Mouse (Mus musculus) gastrocnemius, adult 8-10 months (tissue): ENCODE measurements around the gene Rab11fip5. TPM values are rescaled to one million over a fixed set of nuclear protein-coding genes. Genes with fewer than 3 reads are reported as not detected.

Source experiments
- DNase-seq, 2 experiments: peaks; one replicate each; pipeline ENCODE4 v3.0.0; 2022; ENCODE audit warnings: low spot score in 2 of 2
- microRNA-seq: library from miRNA; unstranded; fragments of <30 nt; microRNA quantifications from one replicate; pipeline ENCODE4 v1.2.0, GENCODE M21; 2022
- total RNA-seq, 4 experiments: library from RNA; stranded (reverse); gene quantifications; 2 replicates each; pipeline ENCODE4 v1.2.4; 2022

The Rab11fip5 gene
- total RNA-seq, 4 experiments from 2014 or later = 23.8 to 35.6 (median 30.0) TPM

DNA sequence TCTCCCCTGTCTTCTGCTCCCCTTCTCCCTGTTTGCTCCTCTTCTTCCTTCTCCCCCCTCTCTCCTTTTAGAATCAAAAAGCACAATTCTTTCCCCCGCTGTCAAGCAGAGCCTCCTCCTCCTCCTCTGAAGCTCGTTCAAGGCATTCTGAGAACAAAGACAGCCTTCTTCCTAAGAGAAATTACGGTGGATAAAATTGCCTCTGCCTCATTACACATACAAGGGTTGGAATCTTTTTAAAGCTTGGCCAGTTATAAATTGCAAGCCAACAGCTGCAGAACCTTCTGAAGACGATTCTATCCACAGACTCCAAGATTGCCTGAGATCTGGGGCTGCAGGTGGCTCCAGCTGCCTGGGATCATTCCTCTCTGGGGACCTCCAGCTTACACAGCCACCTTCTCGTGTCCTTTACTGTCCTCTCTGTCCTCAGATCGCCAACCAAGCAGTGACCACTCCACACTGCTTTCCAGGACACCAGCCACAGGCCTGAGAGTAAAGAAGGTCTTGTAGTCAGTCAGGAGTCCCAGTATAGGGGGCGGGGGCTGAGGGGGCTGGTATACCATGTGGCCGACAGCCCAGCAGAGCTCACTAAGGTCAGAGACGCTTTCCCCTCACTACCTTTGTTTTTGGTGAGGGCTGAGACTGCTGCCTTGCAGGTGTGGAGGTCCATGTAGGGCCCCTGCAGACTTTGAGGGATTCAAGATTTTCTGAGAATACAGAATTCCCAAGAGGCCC is 60.2 kb downstream of the Rab11fip5 start:
- no peak for DNase-seq

DNA sequence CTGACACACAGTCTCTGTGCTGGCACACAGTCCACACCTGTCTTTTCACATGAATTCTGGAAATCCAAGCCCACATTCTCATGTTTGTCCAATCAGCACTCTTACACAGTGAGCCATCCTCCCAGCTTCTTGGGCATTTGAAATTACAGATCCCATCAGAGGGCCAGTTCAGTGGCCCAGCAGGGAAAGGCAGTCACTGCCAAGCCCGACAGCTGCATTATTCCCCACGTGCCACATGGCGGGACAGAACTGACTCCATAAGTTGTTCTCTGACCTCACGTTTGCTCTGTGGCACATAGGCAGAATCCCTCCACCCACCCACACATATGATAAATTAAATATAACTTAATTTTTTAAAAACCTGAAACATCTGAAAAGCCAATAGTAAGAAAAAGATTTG is 66.5 kb downstream of the Rab11fip5 start:
- no peak for DNase-seq

DNA sequence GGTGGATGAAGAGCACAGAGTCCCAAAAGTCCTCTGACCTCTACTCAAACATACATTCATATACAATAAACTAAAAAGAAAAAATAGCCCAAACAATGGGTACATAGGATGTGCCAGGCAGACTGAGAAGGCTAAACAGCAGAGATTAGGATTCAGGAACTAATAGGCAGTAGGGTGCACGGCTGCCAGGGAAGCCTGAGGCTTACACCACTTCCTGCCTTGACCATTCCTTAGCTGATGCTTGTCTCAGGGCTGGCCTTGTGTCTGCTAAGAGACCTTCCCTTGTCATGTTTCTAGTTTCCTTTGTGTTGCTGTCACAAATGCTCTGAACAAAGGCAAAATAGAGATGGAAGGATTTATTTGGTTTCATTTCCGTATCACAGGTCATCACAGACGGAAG is 68.1 kb downstream of the Rab11fip5 start:
- no peak for DNase-seq

DNA sequence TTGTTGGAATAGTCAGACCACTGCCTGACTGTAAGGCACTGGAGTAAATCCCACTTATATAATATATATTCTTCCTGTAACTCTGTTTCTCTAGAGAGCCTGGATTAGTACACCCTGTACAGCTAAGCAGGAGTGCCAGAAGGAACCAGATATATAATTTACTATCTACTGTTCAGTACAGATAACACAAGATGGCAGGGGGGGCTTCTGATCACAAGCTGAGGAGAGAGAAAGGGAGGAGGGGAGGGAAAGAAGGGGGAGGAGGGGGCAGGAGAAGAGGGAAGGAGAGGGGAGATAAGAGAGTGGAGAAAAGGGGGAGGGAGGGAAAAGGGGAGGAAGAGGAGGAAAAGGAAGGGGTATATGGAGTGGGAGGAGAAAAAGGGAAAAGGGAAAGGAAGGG is 68.6 kb downstream of the Rab11fip5 start:
- DNase-seq = no peak

DNA sequence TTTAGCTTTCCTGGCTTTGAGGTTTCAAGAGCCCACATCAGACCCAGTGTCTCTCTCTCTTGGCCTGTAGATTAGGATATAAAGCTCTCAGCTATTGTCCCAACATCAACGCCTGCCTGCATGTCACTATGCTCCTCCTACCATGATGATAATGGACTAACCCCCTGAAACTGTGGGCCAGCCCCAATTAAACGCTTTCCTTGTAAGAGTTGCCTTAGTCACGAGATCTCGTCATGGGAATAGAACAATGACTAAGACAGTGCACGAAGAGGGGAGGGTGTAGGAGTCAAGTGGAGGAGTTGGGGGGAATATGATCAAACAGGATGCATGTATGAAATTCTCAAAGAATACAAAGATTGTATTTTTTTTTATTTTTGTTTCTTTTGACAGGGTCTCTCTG is 69.5 kb downstream of the Rab11fip5 start:
- DNase-seq = no peak

DNA sequence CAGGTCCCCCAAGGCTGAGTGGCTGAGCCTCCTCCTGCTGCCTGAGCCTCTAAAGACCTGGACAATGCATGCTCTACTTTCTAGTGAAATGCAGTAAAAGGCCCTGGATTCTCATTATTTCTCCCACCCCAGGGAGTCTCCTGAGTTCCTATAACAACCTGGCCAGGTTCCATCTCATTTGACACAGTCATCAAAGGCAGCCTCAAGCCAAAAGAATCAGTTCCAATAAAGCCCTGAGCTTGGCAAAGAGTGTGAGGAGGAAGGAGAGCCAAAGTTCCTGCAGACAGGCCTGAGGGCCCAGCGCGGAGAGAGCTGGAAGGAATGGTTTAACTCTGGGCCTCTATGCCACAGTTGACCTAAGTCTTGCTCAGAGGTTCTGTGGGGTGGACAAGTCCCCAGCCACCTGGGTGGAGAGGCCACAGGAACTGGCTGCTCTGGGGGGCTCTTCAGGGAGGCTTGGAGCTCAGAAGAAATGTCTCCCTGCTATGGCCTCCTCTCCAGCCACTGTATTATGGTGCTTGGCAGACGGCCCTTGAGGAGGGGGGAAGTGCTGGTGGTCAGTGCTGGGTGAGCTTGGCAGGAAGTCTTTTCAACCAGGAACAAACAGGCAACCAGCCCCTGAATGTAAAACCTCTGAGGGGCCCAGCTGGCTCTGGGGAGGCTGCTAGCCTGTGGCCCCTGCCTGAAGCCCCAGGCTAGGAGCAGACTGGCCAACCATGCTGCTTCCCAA is 71.9 kb downstream of the Rab11fip5 start:
- peak; percentile 5 to 37 for DNase-seq

DNA sequence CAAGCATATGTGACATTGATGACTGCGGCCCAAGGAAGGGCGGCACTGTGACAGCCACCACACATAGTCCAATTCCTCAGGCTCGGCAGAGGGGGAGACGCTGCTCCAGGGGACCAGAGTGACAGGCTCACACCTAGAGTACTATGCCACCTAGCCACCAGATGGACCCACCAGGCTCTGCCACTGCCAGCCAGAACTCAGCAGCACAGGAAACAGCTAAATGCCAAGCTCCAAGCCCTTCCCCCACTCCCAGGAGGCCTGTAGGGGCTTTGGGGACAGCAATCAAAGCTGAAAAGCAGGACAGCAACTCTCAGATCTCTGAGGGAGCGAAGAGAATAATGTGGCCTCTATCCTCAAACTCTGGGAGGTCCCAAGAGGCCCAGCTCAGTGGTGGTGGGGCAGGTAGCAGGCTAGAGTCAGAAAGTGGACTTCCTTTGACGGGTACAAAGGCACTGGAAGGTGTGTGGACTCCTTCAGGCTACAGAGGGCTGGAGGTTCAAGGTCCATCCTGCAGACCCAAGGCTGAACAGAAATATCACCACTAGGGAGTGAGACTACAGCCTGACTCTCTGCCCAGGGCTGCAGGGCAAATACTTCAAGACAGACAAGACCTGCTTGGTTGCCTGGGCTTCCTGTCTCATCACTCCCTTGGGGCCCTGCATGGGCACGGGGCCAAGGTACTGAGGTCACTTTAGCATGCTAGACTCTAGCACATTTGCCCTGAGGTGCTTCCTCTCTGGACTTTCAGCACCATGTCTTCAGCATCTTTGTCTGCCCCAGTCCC is 78.9 kb downstream of the Rab11fip5 start:
- peak; percentile 46 to 53 for DNase-seq

DNA sequence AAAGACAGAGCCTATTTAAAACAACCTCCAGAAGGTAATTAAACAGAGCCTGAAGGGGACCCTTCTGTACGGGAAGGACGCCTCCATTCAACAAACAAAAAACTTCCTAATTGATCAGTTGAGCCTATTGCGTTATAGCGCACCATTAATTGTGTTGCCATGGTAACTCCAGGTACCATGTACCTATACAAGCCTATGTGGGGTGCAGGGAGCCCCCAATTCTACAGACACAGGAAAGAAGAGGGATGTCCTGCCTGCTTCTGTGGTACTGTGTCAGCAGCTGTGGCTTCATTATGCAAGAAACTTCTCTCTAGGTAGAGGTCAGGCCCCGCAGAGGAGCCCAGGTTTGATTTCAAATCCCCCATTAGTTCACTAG is 80.4 kb downstream of the Rab11fip5 start:
- no peak for DNase-seq

DNA sequence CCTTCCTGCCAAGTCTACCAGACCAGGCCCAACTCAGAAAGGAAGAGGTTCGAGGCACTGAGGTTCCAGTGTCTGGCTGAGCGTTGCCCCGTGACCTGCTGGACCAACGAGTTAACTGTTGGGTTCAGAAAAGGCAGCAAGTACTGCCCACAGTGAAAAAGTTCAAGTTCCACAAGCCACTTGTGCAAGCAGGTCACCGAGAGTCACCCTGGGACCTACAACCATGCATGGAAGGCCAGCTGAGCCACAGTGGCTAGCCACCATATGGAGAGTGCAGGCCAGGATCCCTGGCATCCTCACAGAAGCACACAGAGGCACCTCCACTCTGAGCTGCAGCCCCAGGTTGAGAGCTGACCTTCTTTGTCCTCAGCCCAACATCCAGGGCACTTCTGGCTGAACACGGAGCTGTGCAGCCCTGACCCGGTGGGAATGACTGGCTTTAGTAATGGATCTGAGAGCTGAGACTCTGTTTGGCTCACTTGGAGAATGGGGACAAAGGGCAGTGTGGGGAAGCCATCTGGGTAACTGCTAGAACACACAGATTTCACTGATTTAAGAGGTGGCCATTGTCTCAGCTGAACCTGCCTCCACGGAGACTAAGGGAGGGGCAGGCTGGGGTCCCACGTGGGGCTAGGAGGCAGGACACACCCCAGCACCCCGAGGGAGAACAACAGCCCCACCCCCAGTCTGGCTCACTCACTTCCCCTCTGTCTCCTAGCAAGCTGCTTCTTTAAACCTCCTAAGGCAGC is 81.0 kb downstream of the Rab11fip5 start:
- DNase-seq = no peak

DNA sequence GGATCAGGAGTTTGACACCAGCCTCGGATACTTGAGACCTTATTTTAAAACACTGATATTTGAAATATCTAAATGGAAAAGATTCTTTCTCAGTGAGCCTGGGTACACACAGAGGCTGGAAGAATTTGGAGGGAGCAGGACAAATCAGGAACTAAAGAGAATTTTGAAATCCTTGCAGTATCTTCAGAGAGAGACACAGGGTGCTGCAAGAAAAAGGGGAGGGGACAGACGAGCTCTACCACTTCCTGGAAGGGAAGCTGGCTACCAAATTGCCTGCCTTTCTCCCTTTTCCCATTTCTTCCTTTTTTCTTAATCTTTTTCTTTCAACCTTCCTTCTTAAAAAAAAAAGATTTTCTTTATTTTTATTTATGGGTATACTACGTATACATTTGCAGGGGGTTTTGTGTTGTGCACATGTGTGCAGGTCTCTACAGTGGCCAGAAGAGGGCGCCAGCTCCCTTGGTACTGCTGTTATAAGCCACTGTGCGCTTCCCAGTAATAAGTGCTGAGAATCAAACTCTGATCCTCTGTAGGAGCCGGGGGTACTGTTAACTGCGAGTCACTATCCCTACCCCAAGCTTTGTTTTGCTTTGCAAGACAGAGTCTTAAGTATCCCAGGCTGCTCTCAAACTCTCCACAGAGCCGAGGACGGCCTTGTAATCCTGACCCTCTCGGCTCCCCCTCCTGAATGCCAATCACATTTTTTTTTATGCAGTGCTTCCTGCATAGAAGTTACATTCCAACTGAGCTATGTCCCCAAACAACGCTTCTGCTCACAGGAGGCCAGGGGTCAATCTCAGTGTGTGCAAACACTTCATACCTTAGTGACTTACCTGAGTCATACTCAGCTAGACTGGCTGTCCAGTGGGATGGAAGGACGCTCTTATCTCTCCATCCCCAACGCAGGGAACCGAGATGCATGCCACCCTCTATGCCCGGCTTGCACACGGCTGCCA is 83.3 kb downstream of the Rab11fip5 start:
- no peak for DNase-seq

DNA sequence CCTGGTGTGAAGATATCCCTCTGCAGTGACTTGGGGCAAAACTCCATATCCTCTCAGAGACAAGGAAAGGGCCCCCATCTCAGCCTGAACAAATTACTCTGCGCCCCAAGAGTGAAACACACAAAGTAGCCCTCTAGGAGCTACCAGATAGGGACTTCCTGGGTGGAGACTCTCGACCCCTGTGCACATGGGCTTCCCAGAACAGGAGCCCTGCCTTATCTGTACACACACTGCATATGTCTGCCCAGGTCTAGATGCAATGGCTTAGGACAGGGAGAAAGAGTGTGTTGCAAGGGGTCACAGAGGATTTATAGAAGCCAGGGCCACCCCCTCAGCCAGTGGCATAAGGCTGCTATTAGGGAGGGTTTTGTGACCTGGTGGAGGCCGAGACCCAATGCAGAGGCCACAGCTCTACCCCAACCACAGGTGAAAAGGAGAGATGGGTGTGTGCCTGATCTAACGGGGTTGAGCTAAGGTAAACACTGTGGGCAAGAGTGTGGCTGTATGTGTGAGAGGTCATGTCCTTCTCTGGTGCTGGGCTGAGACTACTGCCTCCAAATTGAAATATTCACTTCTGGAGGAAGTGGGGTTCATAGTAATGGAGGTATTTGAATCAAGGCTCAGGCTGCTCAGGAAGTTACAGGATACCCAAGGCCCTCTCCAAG is 86.1 kb downstream of the Rab11fip5 start:
- DNase-seq = no peak

DNA sequence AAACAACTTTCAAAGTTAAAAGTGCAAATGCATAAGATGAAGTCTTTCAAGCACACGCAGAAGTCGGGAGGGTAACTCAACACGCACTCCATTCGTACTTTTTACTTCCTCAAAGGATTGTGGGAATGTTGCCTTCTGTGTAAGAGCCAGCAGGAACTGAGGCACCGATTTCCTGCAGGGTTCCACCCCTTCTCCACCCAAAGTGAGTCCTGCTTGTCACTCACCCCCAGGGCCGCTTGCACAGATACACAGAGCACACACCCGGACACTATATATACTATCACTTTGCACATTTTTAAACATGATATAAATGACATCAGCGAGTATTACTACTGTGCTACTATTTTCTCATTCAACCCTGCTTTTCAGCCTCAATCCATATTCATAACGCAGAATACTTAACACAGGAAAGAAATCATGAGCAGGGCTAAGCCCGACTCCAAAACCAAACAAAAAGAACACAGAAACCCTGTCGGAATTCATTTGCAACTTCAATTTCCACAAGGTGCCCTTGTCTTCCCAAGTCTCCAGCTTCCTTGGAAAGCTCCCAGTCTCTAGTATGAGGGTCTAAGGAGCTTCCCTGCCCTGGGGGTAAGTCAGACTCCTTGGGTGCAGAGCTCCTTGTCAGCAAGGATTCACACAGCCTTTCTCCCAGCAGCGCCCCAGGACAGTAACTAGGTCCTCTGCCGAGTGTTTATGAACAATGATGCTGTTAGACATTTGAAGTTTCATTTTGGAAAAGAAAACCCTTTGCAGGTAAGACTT is 88.0 kb downstream of the Rab11fip5 start:
- DNase-seq = no peak

Small RNA genes within 50 kb of the gene (microRNA-seq; reads per million reads assigned to microRNA genes)
- gene Mir705 = not detected

Other genes with a start within 250 kb of the Rab11fip5 start
- gene Spr, start 236.9 kb downstream of the Rab11fip5 start, total RNA-seq = 10 to 100 TPM; 49.3 to 59.9 (median 58.7) TPM
- not detected for gene Emx1, start 187.2 kb downstream of the Rab11fip5 start, total RNA-seq
- gene Sfxn5, start 41.2 kb downstream of the Rab11fip5 start, total RNA-seq = 1 to 10 TPM; 4.2 to 6.0 (median 5.5) TPM
- gene Noto, start 49.3 kb upstream of the Rab11fip5 start, total RNA-seq = not detected
- gene Smyd5, start 57.4 kb upstream of the Rab11fip5 start, total RNA-seq = 1 to 10 TPM; 8.4 to 9.6 (median 8.4) TPM
- gene Cct7, start 76.9 kb upstream of the Rab11fip5 start, total RNA-seq = 100 to 1,000 TPM; 139 to 146 (median 144) TPM
- gene Pradc1, start 77.3 kb upstream of the Rab11fip5 start, total RNA-seq = 10 to 100 TPM; 14.5 to 17.2 (median 16.6) TPM
- not detected for gene Fbxo41, start 128.4 kb upstream of the Rab11fip5 start, total RNA-seq
- gene Egr4, start 139.0 kb upstream of the Rab11fip5 start, total RNA-seq = not detected
- under 1 TPM; 0.53 to 0.80 (median 0.66) TPM for gene Alms1, start 212.9 kb upstream of the Rab11fip5 start, total RNA-seq